Mouse (Mus musculus) heart, adult 2 months (tissue): ENCODE data around the gene Zzef1.

Source experiments
- CTCF ChIP-seq: fragments of 200-600 bp; IDR thresholded peaks from 2 replicates; pipeline ENCODE4 v1.8.1; 2022; ENCODE audit warnings: antibody characterized with exemption, mild to moderate bottlenecking, moderate library complexity
- EP300 ChIP-seq: fragments of 200-500 bp; IDR thresholded peaks from 2 replicates; pipeline ENCODE4 v1.6.1; 2011; ENCODE audit warnings: low read depth, low read length, control low read depth; ENCODE audit not compliant: insufficient read depth
- POLR2A ChIP-seq: fragments of 200-500 bp; IDR thresholded peaks from 2 replicates; pipeline ENCODE4 v1.6.1; 2011; ENCODE audit warnings: mild to moderate bottlenecking, low read depth, low read length, control low read depth; ENCODE audit not compliant: insufficient read depth

DNA sequence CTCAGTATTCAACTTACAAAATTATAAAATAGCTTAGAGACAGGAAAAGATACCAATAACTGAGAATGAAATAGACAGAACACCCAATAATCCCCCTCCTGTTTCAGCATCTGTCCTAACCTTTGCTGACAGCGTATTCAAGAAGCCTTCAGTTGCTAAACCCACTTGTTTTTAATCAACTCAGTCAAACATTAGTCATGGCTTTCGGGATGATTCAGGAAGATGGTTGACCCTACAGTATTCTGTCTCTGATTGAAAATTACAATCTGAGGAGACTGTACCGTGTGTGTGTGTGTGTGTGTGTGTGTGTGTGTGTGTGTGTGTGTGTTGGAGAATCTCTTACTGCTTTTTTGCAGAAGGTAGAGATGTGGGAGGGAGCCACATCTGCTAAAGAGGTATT is 46.7 kb downstream of the Zzef1 start:
- TF ChIP-seq CTCF = no peak
- TF ChIP-seq EP300 = no peak
- no peak for TF ChIP-seq POLR2A
